Mouse (Mus musculus): Measurements from ENCODE around the gene Vwa8. TPM values are rescaled to one million over a fixed set of nuclear protein-coding genes. Genes with fewer than 3 reads are reported as not detected.
A peak's percentile ranks its signal among the peaks of the same experiment; 100 is the strongest.

Vwa8 gene
- total and polyA plus RNA-seq, 3 experiments: 4.5 to 35.4 (median 18.5) TPM

DNA sequence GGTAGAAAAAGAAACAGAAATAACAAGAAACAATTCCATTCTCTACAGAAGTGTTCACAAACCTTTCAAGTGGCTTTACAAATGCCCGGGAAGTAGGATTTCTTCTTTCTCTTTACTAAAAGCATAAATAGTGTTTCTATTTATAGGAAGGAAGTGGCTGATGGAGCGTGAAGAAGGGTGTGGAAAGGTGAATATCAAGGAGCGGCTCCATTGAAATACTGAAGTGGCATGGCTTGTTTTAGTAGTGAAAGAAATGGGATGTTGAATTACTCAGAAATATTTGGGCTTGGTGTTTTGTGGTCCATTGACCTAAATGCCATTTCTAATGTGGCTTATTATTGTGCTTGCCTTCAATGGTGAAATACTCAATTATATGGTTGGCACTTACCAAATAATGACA lies 30.4 kb upstream of the Vwa8 start:
- DNase-seq (ENCODE audit: low spot score) (no peak), ATAC-seq (ENCODE audit: extremely low read depth, insufficient number of reproducible peaks, low FRiP score, poor library complexity, severe bottlenecking) (no peak)
- no peak for TF ChIP-seq GATA1 (IDR thresholded peaks at IDR 0.05; ENCODE audit: borderline replicate concordance, low read length)
- TF ChIP-seq POLR2AphosphoS5 (IDR thresholded peaks at IDR 0.05; ENCODE audit: insufficient replicate concordance, low read depth, low read length): no peak
- TF ChIP-seq GATA2 (IDR thresholded peaks at IDR 0.05; ENCODE audit: borderline replicate concordance, low read depth, low read length): no peak
- TF ChIP-seq TAL1 (conservative IDR thresholded peaks at IDR 0.05; ENCODE audit: low read depth, low read length): no peak
- Histone ChIP-seq H3K4me1 (ENCODE audit: insufficient read depth, low read depth, low read length) (no peaks in the 10 kb centered on the region), H3K27me3 (ENCODE audit: insufficient read depth, low read length) (peaks cover 5% of the 10 kb centered on the region; the same call in 1 of the 2 replicates), H3K36me3 (replicated peaks) (no peaks in the 10 kb centered on the region), H3K9me3 (replicated peaks) (no peaks in the 10 kb centered on the region), H3K4me3 (ENCODE audit: low read depth, low read length) (no peak overlapping the region)

DNA sequence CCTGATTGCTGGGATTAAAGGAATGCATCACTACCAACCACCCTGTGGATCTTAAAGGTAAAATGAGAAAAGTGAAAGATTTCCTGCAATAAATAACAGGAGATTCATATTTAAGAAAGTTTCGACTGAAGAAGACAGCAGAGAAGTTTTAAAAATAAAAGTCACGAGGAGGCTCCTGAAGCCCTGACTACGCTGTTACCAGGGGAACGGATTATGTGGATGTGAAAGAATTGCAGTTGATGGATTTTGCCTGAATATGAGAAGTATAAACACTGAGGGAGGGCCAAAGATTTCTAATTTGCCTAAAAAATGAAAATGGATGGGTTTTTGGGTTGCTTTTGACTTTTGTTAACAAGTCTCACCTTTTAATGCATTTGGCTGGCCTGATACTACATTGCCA lies 24.8 kb upstream of the Vwa8 start:
- no peaks in the 10 kb centered on the region for H3K9me3 ChIP-seq (replicated peaks)
- no peak for DNase-seq (ENCODE audit: low spot score)
- H3K27me3 ChIP-seq (ENCODE audit: insufficient read depth, low read length): no peaks in the 10 kb centered on the region
- H3K4me3 ChIP-seq (ENCODE audit: low read depth, low read length): no peak overlapping the region
- no peaks in the 10 kb centered on the region for H3K4me1 ChIP-seq (ENCODE audit: insufficient read depth, low read depth, low read length)
- H3K36me3 ChIP-seq (replicated peaks): no peaks in the 10 kb centered on the region
- no peak for ATAC-seq (ENCODE audit: extremely low read depth, insufficient number of reproducible peaks, low FRiP score, poor library complexity, severe bottlenecking)
- TF ChIP-seq GATA1 (IDR thresholded peaks at IDR 0.05; ENCODE audit: borderline replicate concordance, low read length) (no peak), POLR2AphosphoS5 (IDR thresholded peaks at IDR 0.05; ENCODE audit: insufficient replicate concordance, low read depth, low read length) (no peak), CTCF (IDR thresholded peaks at IDR 0.05; ENCODE audit: low read depth, low read length) (no peak), TAL1 (conservative IDR thresholded peaks at IDR 0.05; ENCODE audit: low read depth, low read length) (no peak), GATA2 (IDR thresholded peaks at IDR 0.05; ENCODE audit: borderline replicate concordance, low read depth, low read length) (no peak)

DNA sequence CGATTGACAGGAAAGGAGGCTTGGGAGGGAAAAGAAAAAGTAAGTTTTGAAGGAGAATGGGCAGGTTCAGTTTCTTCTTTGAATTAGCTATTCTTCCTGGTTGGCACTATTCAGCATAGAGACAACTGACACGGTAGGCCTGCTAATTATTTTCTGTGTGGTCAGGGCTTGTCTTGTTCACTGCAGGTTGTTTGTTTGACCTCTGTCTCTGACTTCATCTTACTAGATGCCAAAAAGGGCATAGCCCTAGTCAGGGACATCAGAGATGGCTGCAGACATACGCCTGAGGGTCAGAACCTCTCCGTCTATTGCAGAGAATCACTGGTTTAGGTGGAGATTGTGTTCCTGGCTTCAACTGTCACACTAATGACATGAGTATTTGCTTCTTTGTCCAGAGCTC lies 24.3 kb upstream of the Vwa8 start:
- H3K36me3 ChIP-seq (replicated peaks): no peaks in the 10 kb centered on the region
- no peaks in the 10 kb centered on the region for H3K9me3 ChIP-seq (replicated peaks)
- ATAC-seq (ENCODE audit: extremely low read depth, insufficient number of reproducible peaks, low FRiP score, poor library complexity, severe bottlenecking) (no peak), DNase-seq (ENCODE audit: low spot score) (no peak)
- TF ChIP-seq TAL1 (conservative IDR thresholded peaks at IDR 0.05; ENCODE audit: low read depth, low read length) (no peak), CTCF (IDR thresholded peaks at IDR 0.05; ENCODE audit: low read depth, low read length) (no peak), POLR2AphosphoS5 (IDR thresholded peaks at IDR 0.05; ENCODE audit: insufficient replicate concordance, low read depth, low read length) (no peak), GATA1 (IDR thresholded peaks at IDR 0.05; ENCODE audit: borderline replicate concordance, low read length) (no peak), GATA2 (IDR thresholded peaks at IDR 0.05; ENCODE audit: borderline replicate concordance, low read depth, low read length) (no peak)
- no peaks in the 10 kb centered on the region for H3K27me3 ChIP-seq (ENCODE audit: insufficient read depth, low read length)
- no peak overlapping the region for H3K4me3 ChIP-seq (ENCODE audit: low read depth, low read length)
- H3K4me1 ChIP-seq (ENCODE audit: insufficient read depth, low read depth, low read length): no peaks in the 10 kb centered on the region

DNA sequence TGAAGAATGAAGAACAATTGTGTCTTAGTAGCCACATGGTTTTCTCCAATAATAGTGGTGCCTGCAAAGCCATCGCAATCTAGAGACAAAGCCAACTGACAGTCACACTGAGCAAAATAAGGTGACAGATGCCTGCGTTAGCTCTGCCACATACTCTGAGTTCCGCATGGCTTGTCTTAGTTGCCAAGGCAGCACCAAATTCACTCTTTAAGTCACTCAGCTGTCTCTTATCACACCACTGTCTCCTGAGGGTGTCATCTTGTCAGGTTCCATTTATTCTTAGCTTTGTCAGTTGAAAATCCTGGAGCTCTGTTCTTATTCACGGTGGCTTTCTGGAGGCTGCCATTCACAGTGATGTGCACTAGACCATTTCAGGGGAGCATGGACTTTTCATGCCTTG lies 17.7 kb upstream of the Vwa8 start:
- TF ChIP-seq CTCF (IDR thresholded peaks at IDR 0.05; ENCODE audit: low read depth, low read length): no peak
- no peak for TF ChIP-seq GATA1 (IDR thresholded peaks at IDR 0.05; ENCODE audit: borderline replicate concordance, low read length)
- TF ChIP-seq POLR2AphosphoS5 (IDR thresholded peaks at IDR 0.05; ENCODE audit: insufficient replicate concordance, low read depth, low read length): no peak
- TF ChIP-seq GATA2 (IDR thresholded peaks at IDR 0.05; ENCODE audit: borderline replicate concordance, low read depth, low read length): no peak
- TF ChIP-seq TAL1 (conservative IDR thresholded peaks at IDR 0.05; ENCODE audit: low read depth, low read length): no peak
- Histone ChIP-seq H3K4me1 (ENCODE audit: insufficient read depth, low read depth, low read length) (no peaks in the 10 kb centered on the region), H3K9me3 (replicated peaks) (no peaks in the 10 kb centered on the region), H3K4me3 (ENCODE audit: low read depth, low read length) (no peak overlapping the region), H3K27me3 (ENCODE audit: insufficient read depth, low read length) (no peaks in the 10 kb centered on the region), H3K36me3 (replicated peaks) (no peaks in the 10 kb centered on the region)
- DNase-seq (ENCODE audit: low spot score) (no peak), ATAC-seq (ENCODE audit: extremely low read depth, insufficient number of reproducible peaks, low FRiP score, poor library complexity, severe bottlenecking) (no peak)

DNA sequence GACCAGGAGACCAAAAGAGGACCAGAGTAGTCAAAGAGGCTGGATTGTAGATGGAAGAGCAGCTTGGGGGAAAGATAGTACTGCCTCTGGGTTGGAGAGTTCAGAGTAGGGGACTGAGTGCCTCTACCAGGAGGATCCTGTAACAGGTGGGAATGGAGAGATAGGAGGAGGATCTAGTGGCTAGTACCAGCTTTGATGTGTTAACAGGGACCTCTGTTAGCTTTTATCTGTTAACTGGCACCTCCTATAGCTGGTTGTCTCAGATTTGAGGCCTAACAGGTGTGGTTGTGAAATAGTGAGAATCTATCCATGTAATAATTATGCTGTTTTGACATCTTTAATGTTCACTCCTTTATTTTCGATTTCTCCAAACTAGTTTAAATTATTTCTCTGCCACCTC lies 904 bp upstream of the Vwa8 start:
- Histone ChIP-seq H3K9me3 (replicated peaks) (no peaks in the 10 kb centered on the region), H3K4me1 (ENCODE audit: insufficient read depth, low read depth, low read length) (peaks cover 30% of the 10 kb centered on the region), H3K27me3 (ENCODE audit: insufficient read depth, low read length) (no peaks in the 10 kb centered on the region; the same call in 1 of the 2 replicates), H3K4me3 (ENCODE audit: low read depth, low read length) (no peak overlapping the region; the same call in 1 of the 2 replicates), H3K36me3 (replicated peaks) (peaks cover 7% of the 10 kb centered on the region)
- ATAC-seq (ENCODE audit: extremely low read depth, insufficient number of reproducible peaks, low FRiP score, poor library complexity, severe bottlenecking): no peak
- DNase-seq (ENCODE audit: low spot score): no peak
- no peak for TF ChIP-seq GATA1 (IDR thresholded peaks at IDR 0.05; ENCODE audit: borderline replicate concordance, low read length)
- no peak for TF ChIP-seq CTCF (IDR thresholded peaks at IDR 0.05; ENCODE audit: low read depth, low read length)
- TF ChIP-seq POLR2AphosphoS5 (IDR thresholded peaks at IDR 0.05; ENCODE audit: insufficient replicate concordance, low read depth, low read length): no peak
- no peak for TF ChIP-seq TAL1 (conservative IDR thresholded peaks at IDR 0.05; ENCODE audit: low read depth, low read length)
- no peak for TF ChIP-seq GATA2 (IDR thresholded peaks at IDR 0.05; ENCODE audit: borderline replicate concordance, low read depth, low read length)

DNA sequence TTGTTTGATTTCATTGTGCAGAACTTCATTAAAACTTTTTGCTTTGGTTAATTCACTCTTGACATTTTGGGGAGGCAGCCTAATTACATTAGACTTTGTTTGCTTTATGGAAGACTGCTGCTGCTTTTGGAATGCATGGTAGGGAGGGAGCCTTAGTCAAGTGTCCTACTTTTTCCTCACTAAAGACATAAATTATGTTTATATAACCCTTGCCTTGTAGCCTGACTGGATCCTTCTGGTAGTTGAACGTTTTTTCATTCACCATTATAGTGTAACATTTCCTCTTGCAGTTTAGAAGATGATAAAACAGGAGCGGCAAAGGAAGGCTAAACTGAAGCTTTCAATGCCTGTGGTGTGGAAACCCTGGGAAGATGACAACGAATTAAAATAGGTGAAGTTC lies 375 bp upstream of the Vwa8 start:
- Histone ChIP-seq H3K36me3 (replicated peaks) (peaks cover 7% of the 10 kb centered on the region), H3K9me3 (replicated peaks) (no peaks in the 10 kb centered on the region), H3K4me1 (ENCODE audit: insufficient read depth, low read depth, low read length) (peaks cover 30% of the 10 kb centered on the region), H3K4me3 (ENCODE audit: low read depth, low read length) (peak overlapping the region; percentile 97), H3K27me3 (ENCODE audit: insufficient read depth, low read length) (no peaks in the 10 kb centered on the region; the same call in 1 of the 2 replicates)
- TF ChIP-seq GATA2 (IDR thresholded peaks at IDR 0.05; ENCODE audit: borderline replicate concordance, low read depth, low read length): no peak
- TF ChIP-seq CTCF (IDR thresholded peaks at IDR 0.05; ENCODE audit: low read depth, low read length): no peak
- TF ChIP-seq POLR2AphosphoS5 (IDR thresholded peaks at IDR 0.05; ENCODE audit: insufficient replicate concordance, low read depth, low read length): no peak
- TF ChIP-seq GATA1 (IDR thresholded peaks at IDR 0.05; ENCODE audit: borderline replicate concordance, low read length): no peak
- no peak for TF ChIP-seq TAL1 (conservative IDR thresholded peaks at IDR 0.05; ENCODE audit: low read depth, low read length)
- DNase-seq (ENCODE audit: low spot score) (no peak), ATAC-seq (ENCODE audit: extremely low read depth, insufficient number of reproducible peaks, low FRiP score, poor library complexity, severe bottlenecking) (no peak)
